9 mouse cellular contexts compared by ENCODE assay signal in genomic region chr3:52017439-52018102, GRCm38 (mm10).
DNase-seq lines count a peak whose midpoint lies in the region; ATAC-seq and TF ChIP-seq lines count a peak whose summit lies in the region.
"Had no signal": no experiment of that assay in that cellular context is flagged by ENCODE, and none has a peak within 500 bp of the region (broad histone marks: within the 10 kb centered on the region; RNA-seq: fewer than 3 reads in every experiment).

No protein-coding gene starts in this region.

- no peaks in the 10 kb centered on the region for H3K27me3 ChIP-seq in forebrain, embryonic 10.5 days (ENCODE audit: poor library complexity, severe bottlenecking)
- no peaks in the 10 kb centered on the region for H3K27me3 ChIP-seq in forebrain, embryonic 16.5 days (replicated peaks; ENCODE audit: control insufficient read depth, insufficient read depth, low read length)
- H3K27me3 ChIP-seq in spleen, adult 2 months (ENCODE audit: control insufficient read depth, insufficient read depth, low read length), result no peaks in the 10 kb centered on the region
- H3K27me3 ChIP-seq in hindbrain, embryonic 12.5 days, result no peaks in the 10 kb centered on the region

- 67% methylated on average over 17 of the region's 17 CpGs for WGBS in forebrain, embryonic 10.5 days
- 67% methylated on average over 17 of the region's 17 CpGs for WGBS in forebrain, embryonic 16.5 days
- WGBS in spleen, adult 2 months, result 81% methylated on average over 17 of the region's 17 CpGs
- WGBS in hindbrain, embryonic 12.5 days, result 58% methylated on average over 17 of the region's 17 CpGs

- no peak for TF ChIP-seq POLR2A in spleen, adult 2 months (IDR thresholded peaks at IDR 0.05; ENCODE audit: low read depth, low read length)

- no peak for DNase-seq in forebrain, embryonic 10.5 days (ENCODE audit: extremely low spot score, low spot score)
- DNase-seq in spleen, adult 2 months (ENCODE audit: low read depth in 1 of 2, low spot score in 2 of 2), result no peak
- no peak for DNase-seq in spleen, postnatal 4 days (ENCODE audit: low spot score in 2 of 2)
- peak; percentile 46 for DNase-seq in mesoderm, embryonic 11.5 days (ENCODE audit: low read depth, low spot score)
- no peak for DNase-seq in ovary, postnatal 10 days (ENCODE audit: low spot score)
- no peak for DNase-seq in gastrocnemius, postnatal 10 days

- H3K4me1 ChIP-seq in forebrain, embryonic 10.5 days, result peaks cover 34% of the 10 kb centered on the region
- H3K4me1 ChIP-seq in forebrain, embryonic 16.5 days (replicated peaks; ENCODE audit: control insufficient read depth, insufficient read depth, low read length), result no peaks in the 10 kb centered on the region; the same call in 1 of the 2 replicates
- H3K4me1 ChIP-seq in spleen, adult 2 months (ENCODE audit: control insufficient read depth, insufficient read depth, insufficient read length), result no peaks in the 10 kb centered on the region
- peaks cover 7% of the 10 kb centered on the region; the same call in 1 of the 2 replicates for H3K4me1 ChIP-seq in hindbrain, embryonic 12.5 days

- no peaks in the 10 kb centered on the region for H3K36me3 ChIP-seq in forebrain, embryonic 10.5 days (replicated peaks)
- no peaks in the 10 kb centered on the region for H3K36me3 ChIP-seq in forebrain, embryonic 16.5 days (ENCODE audit: control insufficient read depth, insufficient read depth)
- H3K36me3 ChIP-seq in spleen, adult 2 months (ENCODE audit: control insufficient read depth, insufficient read depth, low read length), result no peaks in the 10 kb centered on the region
- no peaks in the 10 kb centered on the region for H3K36me3 ChIP-seq in hindbrain, embryonic 12.5 days

- H3K4me2 ChIP-seq in forebrain, embryonic 16.5 days (ENCODE audit: low read length), result no peak overlapping the region
- peak overlapping the region; percentile 31 for H3K4me2 ChIP-seq in hindbrain, embryonic 12.5 days (replicated peaks)

- TF ChIP-seq CTCF in spleen, adult 2 months (IDR thresholded peaks at IDR 0.05; ENCODE audit: extremely low read depth, insufficient read depth, insufficient read length, insufficient replicate concordance), result no peak

- H3K4me3 ChIP-seq in forebrain, embryonic 10.5 days, result no peak overlapping the region
- no peak overlapping the region for H3K4me3 ChIP-seq in forebrain, embryonic 16.5 days (replicated peaks; ENCODE audit: low read length)
- H3K4me3 ChIP-seq in spleen, adult 2 months (ENCODE audit: extremely low read depth, insufficient read depth, insufficient read length), result peak overlapping the region; percentile 8; the same call in 1 of the 2 replicates
- no peak overlapping the region for H3K4me3 ChIP-seq in hindbrain, embryonic 12.5 days

- no peak for ATAC-seq in forebrain, embryonic 16.5 days
- ATAC-seq in hindbrain, embryonic 12.5 days (ENCODE audit: low FRiP score), result no peak

- no peaks in the 10 kb centered on the region for H3K9me3 ChIP-seq in forebrain, embryonic 10.5 days
- H3K9me3 ChIP-seq in forebrain, embryonic 16.5 days (ENCODE audit: control insufficient read depth, low read length), result no peaks in the 10 kb centered on the region
- H3K9me3 ChIP-seq in hindbrain, embryonic 12.5 days (replicated peaks), result no peaks in the 10 kb centered on the region

- H3K9ac ChIP-seq in forebrain, embryonic 16.5 days (replicated peaks; ENCODE audit: low read depth, low read length), result no peak overlapping the region
- H3K9ac ChIP-seq in hindbrain, embryonic 12.5 days, result no peak overlapping the region

- H3K27ac ChIP-seq in forebrain, embryonic 10.5 days, result peak overlapping the region; percentile 40; the same call in 1 of the 2 replicates
- H3K27ac ChIP-seq in forebrain, embryonic 16.5 days (ENCODE audit: low read length), result no peak overlapping the region
- no peak overlapping the region for H3K27ac ChIP-seq in spleen, adult 2 months (ENCODE audit: insufficient read depth, low read length)
- H3K27ac ChIP-seq in hindbrain, embryonic 12.5 days, result no peak overlapping the region
- H3K27ac ChIP-seq: macrophage had no signal
